Mouse (Mus musculus): ENCODE measurements at regions not wholly inside any gene's neighbourhood (a gene's known extent, or its start where the extent isn't known, plus 50 kb on each side); places are given as distances from the start of the nearest gene placed in this dataset.

DNA sequence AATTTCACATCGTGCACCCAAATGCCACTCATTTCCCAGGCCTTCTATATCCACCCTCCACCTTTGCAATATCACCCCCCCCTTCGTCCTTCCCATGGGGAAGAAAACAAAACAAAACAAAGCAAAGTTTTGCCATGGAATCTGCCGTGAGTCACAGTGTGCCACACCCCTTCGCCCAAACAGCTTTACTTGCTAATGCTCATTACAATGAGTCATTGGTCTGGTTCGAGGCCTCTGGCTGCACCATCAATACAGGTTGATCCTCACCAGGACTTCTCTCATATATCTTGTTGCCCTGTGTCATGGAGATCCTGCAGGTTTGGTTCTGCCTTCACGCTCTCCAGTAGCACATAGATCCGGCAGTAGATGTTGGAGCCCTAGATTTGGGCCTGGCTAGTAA lies 660.3 kb upstream of the Zeb2 start:
- no peak for TF ChIP-seq CTCF (IDR thresholded peaks at IDR 0.05; ENCODE audit: low read depth)
- no peak for TF ChIP-seq EP300 (IDR thresholded peaks at IDR 0.05; ENCODE audit: low read depth)
